Mouse (Mus musculus) cerebellum, adult (tissue): ENCODE results near the gene Cd274.

Experiments
- ATAC-seq: cut with Nextera tagmentation; 2 replicates; pipeline ENCODE4 v1.9.2; 2017; ENCODE audit warnings: mild to moderate bottlenecking, moderate library complexity, mixed read lengths; ENCODE audit not compliant: insufficient number of reproducible peaks, low FRiP score, low TSS enrichment

Cd274 gene

DNA sequence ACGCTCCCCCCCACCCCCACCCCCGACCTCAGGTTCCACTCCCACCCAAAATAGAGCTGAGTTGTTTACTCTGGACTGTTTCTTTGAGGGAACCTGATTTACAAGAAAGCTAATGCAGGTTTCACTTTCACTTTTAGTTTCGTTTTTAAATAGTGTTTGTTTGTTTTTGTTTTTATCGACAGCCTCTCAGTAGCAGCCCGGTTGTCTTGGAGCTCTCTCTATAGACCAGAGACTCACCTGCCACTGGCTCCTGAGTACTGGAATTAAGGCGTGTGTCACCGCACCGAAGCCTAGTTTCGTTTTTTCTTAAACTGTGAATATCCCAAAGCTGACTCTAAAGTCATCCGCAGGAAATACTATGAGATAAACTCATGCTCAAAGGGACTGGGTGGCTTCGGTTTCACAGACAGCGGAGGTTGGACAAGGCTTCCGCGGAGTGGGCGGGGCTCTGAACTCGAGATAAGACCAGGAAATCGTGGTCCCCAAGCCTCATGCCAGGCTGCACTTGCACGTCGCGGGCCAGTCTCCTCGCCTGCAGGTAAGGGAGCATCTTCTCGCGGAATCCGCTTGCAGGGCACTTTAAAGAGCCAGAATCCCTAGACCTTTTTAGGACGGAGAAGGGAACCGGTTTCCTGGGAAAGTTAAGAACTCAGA is at the start of gene Cd274, which contains the start of gene Plgrkt:
Gene Cd274 (plus strand): TSS at position 487 of the 654 bp plus-strand sequence.
Gene Plgrkt (minus strand): TSS at position 422 of the 654 bp plus-strand sequence.
- peak; percentile 85 for ATAC-seq

DNA sequence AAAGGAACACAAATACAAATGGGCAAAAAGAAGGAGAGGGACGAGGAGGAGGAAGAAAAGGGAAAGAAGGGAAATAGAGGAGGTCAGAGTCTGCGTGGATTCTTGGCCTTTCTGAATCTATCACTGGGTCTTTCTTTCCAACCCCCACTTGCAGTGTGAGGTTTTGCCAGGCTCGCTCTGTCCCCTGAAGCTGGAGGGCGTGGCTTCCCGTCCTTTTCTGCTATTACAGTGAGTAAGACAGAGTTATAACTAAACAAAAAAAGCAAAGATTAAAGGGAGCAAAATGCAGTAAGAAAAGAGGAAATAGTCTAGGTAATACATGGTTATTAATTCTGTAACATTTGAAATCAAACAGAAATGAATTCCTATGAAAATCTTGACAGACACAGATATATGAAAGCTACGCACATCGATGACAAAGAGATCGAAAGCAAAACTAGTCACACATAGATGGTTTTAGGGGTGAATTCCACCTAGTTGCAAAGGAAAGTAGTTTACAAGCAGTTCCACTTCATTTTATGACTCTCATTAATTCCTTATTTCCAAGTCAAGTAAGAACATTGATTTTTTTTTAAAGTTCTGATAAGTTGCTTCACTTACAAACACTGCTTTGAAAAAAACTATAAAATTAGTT is 43.7 kb upstream of the Cd274 start:
- ATAC-seq = no peak

DNA sequence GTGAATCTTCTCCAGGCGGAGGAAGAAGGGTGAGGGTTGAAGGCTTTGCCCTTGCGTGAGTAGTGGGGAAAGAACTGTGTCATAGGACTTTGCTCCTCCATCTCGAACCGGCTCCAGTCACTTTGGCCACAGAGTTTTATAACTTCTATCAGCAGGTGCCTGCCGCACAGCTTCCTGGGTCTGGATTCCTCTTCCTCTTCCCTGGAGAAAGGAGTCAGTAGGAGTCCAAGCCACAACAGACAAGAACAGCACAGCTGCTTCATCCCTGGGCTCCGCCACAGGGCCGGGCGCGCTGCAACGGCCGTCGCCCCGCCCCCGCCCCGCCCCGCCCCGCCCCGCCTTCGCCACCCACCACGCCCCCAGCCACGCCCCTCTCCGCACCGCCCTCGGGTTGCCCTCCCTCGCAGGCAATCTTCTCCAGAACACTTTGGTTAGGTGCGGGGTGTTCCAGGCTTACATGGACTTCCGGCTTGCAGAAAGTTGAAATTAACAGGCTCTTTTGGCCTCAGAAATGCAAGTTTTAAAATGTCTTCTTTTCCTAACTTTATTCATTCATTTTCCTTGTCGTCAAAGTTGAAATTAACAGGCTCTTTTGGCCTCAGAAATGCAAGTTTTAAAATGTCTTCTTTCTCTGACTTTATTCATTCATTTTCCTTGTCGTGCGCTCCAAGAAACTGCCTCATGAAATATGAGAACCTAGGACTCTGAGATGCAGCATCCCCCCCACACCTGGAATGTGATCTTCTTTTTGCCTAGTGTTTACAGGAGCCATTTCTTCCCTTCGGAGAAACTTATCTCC is 42.0 kb upstream of the Cd274 start, which contains the start of gene Insl6:
Gene Insl6 (minus strand): TSS at position 304 of the 799 bp plus-strand sequence.
- ATAC-seq = no peak

DNA sequence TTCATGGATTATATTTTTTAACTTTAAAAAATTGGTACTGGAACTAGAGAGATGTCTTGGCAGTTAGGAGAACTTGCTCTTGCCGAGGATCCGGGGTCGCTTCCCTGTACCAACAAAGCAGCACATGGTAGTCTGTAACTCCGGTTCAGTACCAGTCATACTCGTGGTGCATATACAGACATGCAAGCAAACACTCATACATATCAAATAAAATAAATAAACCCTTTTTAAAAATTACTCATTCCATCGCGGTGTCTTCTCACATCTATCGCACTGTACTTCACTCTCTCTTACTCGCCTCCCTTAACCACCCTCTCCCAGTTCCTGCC is 41.4 kb upstream of the Cd274 start:
- ATAC-seq = no peak

DNA sequence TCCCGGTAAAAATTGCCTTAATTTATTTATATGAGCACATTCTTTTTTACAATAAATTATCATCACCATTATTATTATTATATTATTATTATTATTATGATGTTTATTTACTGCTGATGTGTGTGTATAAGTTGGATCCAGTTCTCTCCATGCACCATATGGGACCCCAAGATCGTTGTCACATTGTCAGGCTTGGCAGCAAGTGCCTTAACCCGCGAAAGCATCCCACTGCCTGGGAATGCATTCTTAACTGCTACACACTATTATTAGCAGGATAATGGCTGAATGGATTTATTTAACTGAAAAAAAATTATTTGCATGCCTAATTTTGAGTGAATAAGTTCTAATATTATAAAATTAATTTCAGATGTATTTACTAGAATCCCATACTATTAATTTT is 40.9 kb upstream of the Cd274 start:
- ATAC-seq = no peak

DNA sequence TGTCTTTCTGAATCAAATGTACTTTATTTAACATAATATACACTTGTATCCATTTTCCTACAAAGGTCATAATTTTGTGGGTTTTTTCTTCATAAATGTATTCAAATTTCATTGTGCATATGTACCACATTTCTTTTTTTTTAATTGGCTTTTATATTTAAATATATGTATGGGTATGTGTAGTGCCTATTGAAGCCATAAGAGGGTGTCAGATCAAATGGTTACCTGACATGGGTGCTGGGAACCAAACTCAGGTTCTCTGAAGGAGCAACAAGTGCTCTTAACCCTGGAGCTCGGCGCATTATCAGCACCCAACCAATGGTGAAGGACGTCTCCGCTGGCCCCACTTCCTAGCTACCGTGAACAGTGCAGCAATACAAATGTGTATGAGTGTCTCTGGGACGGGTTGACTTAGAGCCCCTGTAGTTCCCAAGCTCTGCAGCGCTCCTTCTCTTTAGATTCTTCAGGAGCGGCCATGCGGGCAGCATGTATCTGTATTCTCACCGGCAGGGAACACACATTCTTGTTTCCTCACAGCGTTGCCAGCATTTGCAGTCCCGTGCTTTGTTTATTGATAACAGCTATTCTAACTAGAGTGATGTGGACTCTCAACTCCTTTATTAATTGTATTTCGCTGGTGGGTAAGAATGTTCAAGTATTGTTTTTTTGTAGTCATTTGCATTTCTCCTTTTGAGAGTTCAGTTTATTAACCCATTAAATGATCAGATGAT is 40.3 kb upstream of the Cd274 start:
- ATAC-seq = no peak

DNA sequence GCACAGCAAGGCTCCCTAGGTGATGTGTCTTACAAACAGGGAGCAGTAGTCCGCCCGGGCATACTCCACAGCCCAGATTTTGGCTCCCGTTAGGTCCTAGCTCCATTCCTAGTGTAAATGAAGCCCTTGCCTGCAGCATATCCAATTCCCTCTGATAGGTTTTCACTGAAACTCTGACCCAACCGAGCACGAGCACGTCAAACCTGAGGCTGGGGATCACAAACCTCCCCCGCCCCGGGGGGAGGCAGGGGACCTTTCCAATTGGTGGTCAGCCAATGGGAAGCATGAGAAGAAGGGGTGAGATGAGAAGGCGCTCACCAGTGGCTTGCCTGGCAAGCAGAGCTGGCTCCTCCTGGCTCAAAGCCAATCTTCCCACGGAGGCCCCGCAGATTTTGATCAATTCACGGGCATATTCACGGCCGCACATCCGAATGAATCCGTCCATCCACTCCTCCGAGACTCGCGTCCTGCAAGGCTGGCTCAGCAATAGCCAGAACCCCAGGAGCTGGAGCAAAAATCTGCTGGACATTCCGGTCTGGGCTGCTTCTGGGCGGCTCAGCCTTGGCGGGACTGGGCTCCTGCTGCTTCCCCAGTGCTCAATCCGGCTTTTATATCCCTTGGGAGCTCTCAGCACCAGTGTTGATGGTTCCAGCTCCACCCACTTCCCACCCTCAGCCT is 33.0 kb upstream of the Cd274 start, which contains the start of gene Rln1:
Gene Rln1 (minus strand): TSS at position 603 of the 678 bp plus-strand sequence.
- peak; percentile 76 for ATAC-seq

DNA sequence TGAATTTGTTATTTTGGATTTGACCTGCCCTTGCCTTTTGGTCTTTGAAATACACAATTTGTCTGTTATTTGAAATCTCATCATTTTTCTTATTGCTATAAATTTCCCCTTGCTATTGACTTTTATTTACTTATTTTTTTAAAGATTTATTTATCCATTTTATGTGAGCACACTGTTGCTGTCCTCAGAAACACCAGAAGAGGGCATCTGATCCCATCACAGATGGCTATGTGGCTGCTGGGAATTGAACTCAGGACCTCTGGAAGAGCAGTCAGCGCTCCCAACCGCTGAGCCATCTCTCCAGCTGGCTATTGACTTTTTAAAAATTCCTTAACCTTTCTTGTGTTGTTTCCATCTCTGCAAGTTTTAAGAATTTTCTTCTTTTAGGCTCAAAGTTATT is 30.6 kb upstream of the Cd274 start:
- no peak for ATAC-seq

DNA sequence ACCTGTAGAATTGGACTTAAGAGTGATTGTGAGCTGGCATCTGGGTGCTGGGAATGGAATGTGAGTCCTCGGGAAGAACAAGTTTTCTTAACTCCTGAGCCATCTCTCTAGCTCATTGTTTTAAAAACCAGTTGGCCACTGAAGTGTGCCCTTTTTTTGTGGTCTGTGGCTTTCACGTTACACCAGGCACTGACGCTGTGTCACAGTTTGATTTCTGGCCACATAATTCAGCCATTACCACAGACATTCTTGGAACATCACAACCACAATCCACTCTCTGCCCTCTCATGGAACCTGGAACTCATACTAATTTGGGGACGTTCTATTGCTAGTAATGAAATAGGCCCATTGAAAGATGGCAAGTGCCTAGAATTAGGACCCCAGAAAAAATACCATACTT is 26.2 kb upstream of the Cd274 start:
- no peak for ATAC-seq

DNA sequence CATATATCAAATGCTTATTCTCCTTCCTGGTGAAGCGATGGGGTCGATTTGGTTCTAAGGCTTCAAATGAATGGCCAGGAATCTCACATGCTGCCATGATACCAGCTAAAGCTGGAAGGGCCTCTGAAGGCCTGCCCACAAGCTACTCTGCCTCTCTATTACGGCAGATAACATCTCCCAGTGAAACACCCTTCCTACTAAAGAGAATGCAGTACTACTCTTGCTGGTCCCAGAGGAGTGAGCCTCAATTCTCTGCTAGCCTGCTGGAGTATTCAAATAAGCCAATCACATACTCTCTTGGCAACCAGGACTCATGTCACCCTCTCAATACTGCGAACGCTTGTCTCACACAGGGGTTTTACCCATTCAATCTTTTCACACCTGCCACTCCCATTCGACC is 25.0 kb upstream of the Cd274 start:
- ATAC-seq = no peak

DNA sequence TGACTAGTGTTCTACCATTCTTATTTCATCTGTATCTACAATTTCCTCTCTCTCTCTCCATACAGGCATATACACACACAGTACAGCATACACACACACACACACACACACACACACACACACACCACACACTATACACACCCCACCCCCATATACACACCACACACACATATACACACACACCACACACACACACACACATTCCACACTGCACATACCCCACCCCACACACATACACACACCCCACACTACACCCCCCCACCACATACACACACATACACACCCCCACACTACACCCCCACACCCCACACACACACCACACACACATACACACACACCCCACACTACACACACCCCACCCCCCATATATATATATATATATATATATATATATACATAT is 22.4 kb upstream of the Cd274 start:
- ATAC-seq = no peak

DNA sequence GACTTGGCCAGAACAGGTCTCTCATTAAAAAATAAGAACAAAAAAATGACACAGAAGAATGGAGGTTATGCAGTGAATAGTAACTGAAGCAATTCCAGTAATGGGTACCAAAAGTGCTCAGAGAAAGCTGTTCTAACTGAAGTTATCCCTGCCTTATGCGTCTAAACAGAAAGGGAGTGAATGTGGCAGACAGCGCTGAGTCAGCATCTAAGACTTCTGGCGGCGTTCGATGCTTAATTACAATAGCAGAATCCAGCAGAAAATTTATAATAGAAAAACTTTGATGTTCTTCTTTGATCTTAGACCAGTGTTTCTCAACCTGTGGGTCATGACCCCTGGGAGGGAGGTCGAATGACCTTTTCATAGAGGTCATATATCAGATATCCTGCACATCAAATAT is 21.6 kb upstream of the Cd274 start:
- no peak for ATAC-seq

DNA sequence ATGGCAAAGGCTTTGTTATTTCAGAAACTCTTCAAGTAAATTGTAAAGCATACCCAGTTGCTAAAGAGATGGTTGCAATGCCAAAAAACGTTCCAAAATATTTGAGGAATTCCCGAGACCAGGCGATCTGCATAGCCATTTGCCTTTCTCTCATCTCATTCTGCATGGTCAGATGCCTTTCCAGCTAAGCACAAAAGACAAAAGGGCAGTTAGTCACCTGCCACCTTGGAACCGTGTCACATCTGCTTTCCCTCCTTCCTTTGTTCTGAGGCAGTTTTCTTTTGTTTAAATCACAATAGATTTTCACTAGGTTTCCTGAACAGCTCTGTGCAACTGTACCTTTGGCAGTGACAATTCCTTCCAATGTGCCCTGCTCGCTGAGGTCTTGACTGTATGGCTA is 16.3 kb upstream of the Cd274 start:
- no peak for ATAC-seq

DNA sequence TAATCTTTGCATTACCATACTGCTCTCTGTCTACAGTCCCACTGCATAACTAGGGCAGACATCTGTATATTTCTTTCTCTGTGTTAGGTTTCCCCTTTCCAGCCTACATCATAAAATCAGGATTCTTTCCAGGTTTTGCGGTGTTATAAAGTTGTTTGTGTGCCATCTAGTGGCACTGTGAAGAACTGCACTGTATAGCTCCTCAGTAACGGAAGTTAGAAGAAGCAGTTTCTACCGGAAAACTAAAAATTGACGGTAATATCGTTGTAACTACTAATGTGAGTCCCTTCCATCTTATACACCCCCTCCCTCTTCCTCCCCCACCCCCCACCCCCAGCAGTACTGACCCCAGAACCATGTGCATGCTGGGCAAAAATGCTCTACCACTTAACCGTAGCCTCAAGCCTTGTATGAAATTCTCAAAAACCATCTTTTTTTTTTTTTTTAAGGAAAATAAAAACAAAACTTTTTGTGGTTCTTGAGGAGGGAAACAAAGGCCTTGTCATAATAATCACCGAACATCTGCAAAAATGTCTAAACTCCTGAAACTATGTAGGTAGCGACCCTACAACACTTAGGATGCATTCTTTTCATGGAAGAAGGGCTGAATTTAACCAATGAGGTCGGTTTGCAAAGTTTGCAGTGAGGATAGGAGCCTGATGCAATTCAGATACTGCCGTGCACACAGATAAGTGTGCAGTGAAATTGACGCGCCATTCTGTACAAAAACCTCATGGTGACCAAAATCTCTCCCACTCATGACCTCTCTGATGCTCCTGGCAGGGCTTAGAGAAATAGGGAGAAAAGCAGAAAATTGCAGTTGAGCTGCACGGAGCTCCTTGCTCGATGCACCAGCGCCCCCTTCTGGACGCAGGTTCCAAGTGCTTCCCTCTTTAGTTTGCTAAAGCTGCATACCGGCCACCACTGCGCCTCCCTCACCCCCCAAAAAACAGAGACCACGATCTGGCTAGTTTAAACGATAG is 12.1 kb upstream of the Cd274 start:
- peak; percentile 83 for ATAC-seq

DNA sequence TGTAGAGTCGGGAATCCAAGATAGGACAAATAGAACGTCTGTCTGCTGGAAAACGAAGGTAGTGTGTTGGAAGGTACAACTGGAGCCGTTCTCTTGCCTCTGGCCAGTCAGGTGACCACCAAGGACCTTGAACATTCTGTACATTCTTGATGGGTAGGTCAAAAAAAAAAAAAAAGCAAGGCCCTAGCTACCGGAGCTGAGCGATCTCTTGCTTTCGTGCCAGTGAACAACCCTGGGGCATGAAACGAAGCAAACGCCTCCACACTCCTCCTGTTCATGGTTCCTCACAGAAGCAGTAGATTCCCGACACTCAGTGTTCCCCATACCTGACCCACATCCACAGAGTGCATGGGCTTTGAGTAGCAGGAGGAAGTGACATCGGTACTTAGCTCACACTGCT is 11.0 kb upstream of the Cd274 start:
- no peak for ATAC-seq

DNA sequence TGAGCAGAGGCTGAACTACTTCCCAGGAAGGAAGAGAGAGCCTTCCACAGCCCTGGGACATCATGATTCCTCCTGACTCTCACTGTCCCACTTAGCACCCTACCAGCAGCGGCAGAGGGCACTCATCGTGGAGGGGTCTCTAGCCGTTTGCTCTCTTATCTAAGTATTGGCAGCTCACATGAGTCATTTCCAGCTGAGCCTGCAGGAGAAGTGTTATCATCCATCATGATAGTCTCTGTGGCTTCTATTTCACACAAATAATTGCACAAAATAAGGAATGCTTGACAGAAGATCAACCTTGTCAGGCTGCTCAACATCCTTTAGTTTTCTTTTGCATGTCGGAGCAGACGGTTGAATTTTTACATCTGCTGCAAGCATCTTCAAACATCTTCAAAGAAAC is 7.0 kb upstream of the Cd274 start:
- ATAC-seq = no peak

DNA sequence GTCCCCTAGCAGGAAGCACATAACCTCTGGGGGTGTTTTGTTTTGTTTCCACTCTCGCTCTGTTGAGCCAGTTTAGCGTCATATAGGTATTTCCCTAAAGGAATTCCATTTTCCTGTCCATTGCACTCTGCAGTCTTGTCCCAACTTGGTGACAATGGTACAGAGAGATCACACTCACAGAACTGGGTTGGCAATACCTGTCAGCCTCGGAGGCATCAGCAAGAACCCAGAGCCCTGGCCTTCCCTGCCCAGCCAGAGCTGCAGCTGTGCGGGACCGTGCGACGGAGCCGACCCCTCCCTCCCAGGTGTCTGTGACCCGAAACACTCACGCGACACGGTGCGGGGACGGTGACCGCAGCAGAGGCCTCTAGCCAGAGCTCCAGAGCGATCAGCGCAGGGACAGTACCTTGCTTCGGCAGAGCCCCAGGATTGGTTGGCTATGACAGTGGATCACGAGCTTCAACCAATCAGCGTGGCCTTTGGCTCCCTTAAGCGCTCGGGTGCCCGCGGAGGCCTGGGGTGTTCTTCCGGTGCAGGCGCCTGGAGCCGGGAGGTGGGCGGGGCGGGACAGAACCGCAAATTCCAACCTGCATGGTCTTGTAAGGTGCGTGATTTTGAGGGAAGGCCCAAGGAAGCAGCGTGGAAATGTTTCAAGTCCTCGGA is 5.7 kb upstream of the Cd274 start:
- ATAC-seq = peak; percentile 100

DNA sequence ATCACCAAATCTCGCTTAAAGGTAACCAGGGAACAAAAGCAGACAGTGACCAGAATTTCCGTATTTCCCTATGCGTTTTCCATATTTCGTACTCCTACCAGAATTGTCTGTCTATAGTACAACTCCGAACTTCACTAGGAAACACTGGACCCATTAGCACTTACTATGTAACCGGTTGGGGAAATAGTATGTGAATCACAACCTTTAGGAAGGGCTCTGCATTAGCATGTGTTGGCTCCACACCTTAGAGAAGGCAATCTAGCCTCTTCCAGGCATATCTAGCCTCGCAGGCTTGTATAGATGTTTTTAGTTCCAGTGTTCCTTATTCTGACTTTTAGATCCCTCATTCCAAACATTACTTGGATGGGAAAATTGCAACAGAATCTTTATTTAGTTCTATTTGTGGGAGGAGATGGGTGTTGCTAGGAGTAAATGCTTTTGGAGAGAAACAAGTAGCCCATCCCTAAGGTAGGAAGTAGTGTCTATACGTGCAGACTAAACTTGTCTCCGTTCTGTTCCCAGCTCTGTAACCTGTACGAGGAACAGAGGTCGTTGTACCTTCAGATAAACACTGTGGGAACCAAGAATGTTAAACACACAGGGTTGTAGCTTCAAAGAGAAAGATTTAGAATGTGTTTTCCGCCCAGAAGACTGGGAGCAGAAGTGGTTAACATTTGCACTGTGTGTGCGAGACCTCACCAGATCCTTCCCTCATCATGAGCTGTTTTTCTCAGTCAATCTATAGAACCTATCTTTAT is 4.9 kb upstream of the Cd274 start:
- peak; percentile 11; the same call in 1 of the 2 replicates for ATAC-seq
